Mouse (Mus musculus): ENCODE data around the gene Atg4b. TPM values are rescaled to one million over a fixed set of nuclear protein-coding genes. Genes with fewer than 3 reads are reported as not detected.

Atg4b gene
- polyA plus RNA-seq (2015; fragmentation: Nextera tagmentation; extraction: Ambion mirVana) = 91.5 and 96.9 TPM in 2 replicates

- 78% methylated on average over 6 of the region's 6 CpGs for WGBS
- no peaks in the 10 kb centered on the region for H3K27me3 ChIP-seq
- no peak within 1 kb of the TSS for H3K4me3 ChIP-seq
- H3K4me2 ChIP-seq = no peak within 1 kb of the TSS
- no peaks in the 10 kb centered on the region for H3K9me3 ChIP-seq (replicated peaks)
- H3K27ac ChIP-seq = no peak within 1 kb of the TSS
- H3K9ac ChIP-seq = no peak within 1 kb of the TSS
- ATAC-seq = no peak
- H3K36me3 ChIP-seq (ENCODE audit: poor library complexity, severe bottlenecking) = peaks cover 27% of the 10 kb centered on the region
- peaks cover 22% of the 10 kb centered on the region for H3K4me1 ChIP-seq
Observed at GRCm38 (mm10) chr1:93751290-93751689, at the start of gene Atg4b. Gene Atg4b, plus strand, starts transcription at chr1:93751500.

- Histone ChIP-seq H3K9me3 (replicated peaks) (no peaks in the 10 kb centered on the region), H3K27ac (no peak overlapping the region), H3K4me2 (no peak overlapping the region), H3K27me3 (no peaks in the 10 kb centered on the region), H3K9ac (no peak overlapping the region), H3K4me1 (no peaks in the 10 kb centered on the region), H3K4me3 (no peak overlapping the region), H3K36me3 (ENCODE audit: poor library complexity, severe bottlenecking) (peaks cover 28% of the 10 kb centered on the region)
- ATAC-seq = no peak
- WGBS = 94% methylated on average over 1 of the region's 1 CpGs
Observed at GRCm38 (mm10) chr1:93702106-93702505, 49.2 kb upstream of the Atg4b start.

GRCm38 (mm10) chr1:93703472-93704048 is 47.7 kb upstream of the Atg4b start:
- Histone ChIP-seq H3K27ac (no peak overlapping the region), H3K36me3 (ENCODE audit: poor library complexity, severe bottlenecking) (peaks cover 28% of the 10 kb centered on the region)
- WGBS = 93% methylated on average over 10 of the region's 10 CpGs

GRCm38 (mm10) chr1:93704341-93704740 is 47.0 kb upstream of the Atg4b start:
- Histone ChIP-seq H3K36me3 (ENCODE audit: poor library complexity, severe bottlenecking) (peaks cover 28% of the 10 kb centered on the region), H3K9me3 (replicated peaks) (no peaks in the 10 kb centered on the region), H3K27me3 (no peaks in the 10 kb centered on the region), H3K4me1 (no peaks in the 10 kb centered on the region), H3K4me3 (no peak overlapping the region), H3K4me2 (no peak overlapping the region), H3K27ac (no peak overlapping the region), H3K9ac (no peak overlapping the region)
- 88% methylated on average over 9 of the region's 9 CpGs for WGBS
- ATAC-seq = no peak

More at GRCm38 (mm10) chr1:93703472-93704048, 47.7 kb upstream of the Atg4b start:
- no peak for ATAC-seq
- no peaks in the 10 kb centered on the region for H3K9me3 ChIP-seq (replicated peaks)
- H3K4me1 ChIP-seq = no peaks in the 10 kb centered on the region
- H3K4me2 ChIP-seq = no peak overlapping the region
- no peaks in the 10 kb centered on the region for H3K27me3 ChIP-seq
- no peak overlapping the region for H3K9ac ChIP-seq
- no peak overlapping the region for H3K4me3 ChIP-seq

GRCm38 (mm10) chr1:93705389-93705788 is 45.9 kb upstream of the Atg4b start:
- Histone ChIP-seq H3K4me3 (no peak overlapping the region), H3K27me3 (no peaks in the 10 kb centered on the region), H3K4me2 (no peak overlapping the region), H3K9ac (no peak overlapping the region), H3K36me3 (ENCODE audit: poor library complexity, severe bottlenecking) (peaks cover 28% of the 10 kb centered on the region), H3K4me1 (no peaks in the 10 kb centered on the region), H3K27ac (no peak overlapping the region), H3K9me3 (replicated peaks) (no peaks in the 10 kb centered on the region)
- 60% methylated on average over 3 of the region's 3 CpGs for WGBS
- ATAC-seq = no peak

- 92% methylated on average over 2 of the region's 2 CpGs for WGBS
- Histone ChIP-seq H3K9me3 (replicated peaks) (no peaks in the 10 kb centered on the region), H3K4me3 (no peak overlapping the region), H3K4me1 (no peaks in the 10 kb centered on the region), H3K4me2 (no peak overlapping the region), H3K9ac (no peak overlapping the region), H3K27me3 (no peaks in the 10 kb centered on the region), H3K36me3 (ENCODE audit: poor library complexity, severe bottlenecking) (peaks cover 35% of the 10 kb centered on the region), H3K27ac (no peak overlapping the region)
- ATAC-seq = no peak
Observed at GRCm38 (mm10) chr1:93716166-93716565, 35.1 kb upstream of the Atg4b start.

- no peak overlapping the region for H3K4me3 ChIP-seq
- no peaks in the 10 kb centered on the region for H3K4me1 ChIP-seq
- no peaks in the 10 kb centered on the region for H3K9me3 ChIP-seq (replicated peaks)
- 60% methylated on average over 7 of the region's 7 CpGs for WGBS
- no peak for ATAC-seq
- H3K27me3 ChIP-seq = no peaks in the 10 kb centered on the region
- H3K4me2 ChIP-seq = no peak overlapping the region
- peaks cover 13% of the 10 kb centered on the region for H3K36me3 ChIP-seq (ENCODE audit: poor library complexity, severe bottlenecking)
- H3K27ac ChIP-seq = no peak overlapping the region
- H3K9ac ChIP-seq = no peak overlapping the region
Observed at GRCm38 (mm10) chr1:93721557-93721956, 29.7 kb upstream of the Atg4b start.

GRCm38 (mm10) chr1:93724623-93725022 is 26.7 kb upstream of the Atg4b start:
- Histone ChIP-seq H3K4me2 (no peak overlapping the region), H3K27ac (no peak overlapping the region), H3K4me1 (no peaks in the 10 kb centered on the region), H3K36me3 (ENCODE audit: poor library complexity, severe bottlenecking) (peaks cover 12% of the 10 kb centered on the region; the same call in 1 of the 2 replicates), H3K4me3 (no peak overlapping the region), H3K9ac (no peak overlapping the region), H3K9me3 (replicated peaks) (no peaks in the 10 kb centered on the region), H3K27me3 (no peaks in the 10 kb centered on the region)
- ATAC-seq = no peak
- WGBS = 82% methylated on average over 3 of the region's 3 CpGs

- no peak overlapping the region for H3K4me3 ChIP-seq
- peaks cover 12% of the 10 kb centered on the region; the same call in 1 of the 2 replicates for H3K36me3 ChIP-seq (ENCODE audit: poor library complexity, severe bottlenecking)
- no peaks in the 10 kb centered on the region for H3K9me3 ChIP-seq (replicated peaks)
- no peak overlapping the region for H3K27ac ChIP-seq
- no peak overlapping the region for H3K4me2 ChIP-seq
- no peak overlapping the region for H3K9ac ChIP-seq
- WGBS = 95% methylated on average over 5 of the region's 5 CpGs
- H3K27me3 ChIP-seq = no peaks in the 10 kb centered on the region
- no peaks in the 10 kb centered on the region for H3K4me1 ChIP-seq
- ATAC-seq = no peak
Observed at GRCm38 (mm10) chr1:93725665-93726064, 25.6 kb upstream of the Atg4b start.

GRCm38 (mm10) chr1:93726116-93726515 is 25.2 kb upstream of the Atg4b start:
- 81% methylated on average over 3 of the region's 3 CpGs for WGBS
- ATAC-seq = no peak

GRCm38 (mm10) chr1:93726974-93727373 is 24.3 kb upstream of the Atg4b start:
- Histone ChIP-seq H3K27me3 (no peaks in the 10 kb centered on the region), H3K36me3 (ENCODE audit: poor library complexity, severe bottlenecking) (peaks cover 12% of the 10 kb centered on the region; the same call in 1 of the 2 replicates), H3K27ac (no peak overlapping the region), H3K4me1 (peaks cover 4% of the 10 kb centered on the region), H3K9me3 (replicated peaks) (no peaks in the 10 kb centered on the region), H3K4me2 (no peak overlapping the region), H3K4me3 (no peak overlapping the region), H3K9ac (no peak overlapping the region)
- 75% methylated on average over 3 of the region's 3 CpGs for WGBS
- ATAC-seq = no peak; the same call in 1 of the 2 replicates

More at GRCm38 (mm10) chr1:93726116-93726515, 25.2 kb upstream of the Atg4b start:
- H3K9me3 ChIP-seq (replicated peaks) = no peaks in the 10 kb centered on the region
- H3K4me1 ChIP-seq = no peaks in the 10 kb centered on the region
- no peaks in the 10 kb centered on the region for H3K27me3 ChIP-seq
- no peak overlapping the region for H3K27ac ChIP-seq
- H3K36me3 ChIP-seq (ENCODE audit: poor library complexity, severe bottlenecking) = peaks cover 12% of the 10 kb centered on the region; the same call in 1 of the 2 replicates
- no peak overlapping the region for H3K4me2 ChIP-seq
- H3K4me3 ChIP-seq = no peak overlapping the region
- H3K9ac ChIP-seq = no peak overlapping the region

GRCm38 (mm10) chr1:93731103-93731502 is 20.2 kb upstream of the Atg4b start:
- no peaks in the 10 kb centered on the region for H3K36me3 ChIP-seq (ENCODE audit: poor library complexity, severe bottlenecking)
- peaks cover 7% of the 10 kb centered on the region for H3K4me1 ChIP-seq
- ATAC-seq = peak; percentile 25; the same call in 1 of the 2 replicates
- no peaks in the 10 kb centered on the region for H3K27me3 ChIP-seq
- no peak overlapping the region for H3K4me2 ChIP-seq
- H3K27ac ChIP-seq = no peak overlapping the region
- no peak overlapping the region for H3K9ac ChIP-seq
- WGBS = 85% methylated on average over 5 of the region's 5 CpGs
- no peak overlapping the region for H3K4me3 ChIP-seq
- H3K9me3 ChIP-seq (replicated peaks) = no peaks in the 10 kb centered on the region

GRCm38 (mm10) chr1:93731880-93732281 is 19.4 kb upstream of the Atg4b start:
- H3K9ac ChIP-seq = no peak overlapping the region
- no peaks in the 10 kb centered on the region for H3K9me3 ChIP-seq (replicated peaks)
- no peaks in the 10 kb centered on the region for H3K36me3 ChIP-seq (ENCODE audit: poor library complexity, severe bottlenecking)
- H3K4me3 ChIP-seq = no peak overlapping the region
- no peaks in the 10 kb centered on the region for H3K27me3 ChIP-seq
- peaks cover 7% of the 10 kb centered on the region for H3K4me1 ChIP-seq
- H3K27ac ChIP-seq = no peak overlapping the region
- 0 out of 2 replicates have a peak overlapping the region, but pooled peaks have one; percentile 22 for H3K4me2 ChIP-seq
- WGBS = 5% methylated on average over 3 of the region's 3 CpGs
- ATAC-seq = peak; percentile 68

Measured in forebrain, embryonic 13.5 days (tissue).